In genomic region chr2:172302396-172302795, GRCm38 (mm10) we compare ENCODE assay signal across 38 mouse cellular contexts. TPM values are rescaled to one million over a fixed set of nuclear protein-coding genes. Genes with fewer than 3 reads are reported as not detected.
"Had no signal": no experiment of that assay in that cellular context is flagged by ENCODE, and none has a peak within 500 bp of the region (broad histone marks: within the 10 kb centered on the region; RNA-seq: fewer than 3 reads in every experiment).

No protein-coding gene starts in this region.

- H3K9ac ChIP-seq: limb, embryonic 12.5 days; limb, embryonic 13.5 days; limb, embryonic 15.5 days; liver, embryonic 12.5 days; liver, embryonic 13.5 days; liver, embryonic 14.5 days; liver, embryonic 15.5 days; liver, postnatal 0 days; lung, embryonic 14.5 days; lung, embryonic 15.5 days; midbrain, embryonic 12.5 days; midbrain, embryonic 13.5 days; midbrain, embryonic 15.5 days had no signal

- H3K4me2 ChIP-seq: limb, embryonic 12.5 days; limb, embryonic 13.5 days; limb, embryonic 15.5 days; liver, embryonic 11.5 days; liver, embryonic 12.5 days; liver, embryonic 13.5 days; liver, embryonic 15.5 days; lung, embryonic 14.5 days; lung, embryonic 15.5 days; midbrain, embryonic 11.5 days; midbrain, embryonic 12.5 days; midbrain, embryonic 13.5 days; midbrain, embryonic 15.5 days had no signal

- H3K27ac ChIP-seq: left cerebral cortex, adult 2 months; limb, embryonic 10.5 days; limb, embryonic 12.5 days; limb, embryonic 13.5 days; limb, embryonic 15.5 days; liver, embryonic 12.5 days; liver, embryonic 13.5 days; liver, embryonic 14.5 days; liver, embryonic 15.5 days; lung, embryonic 15.5 days; macrophage; midbrain, embryonic 10.5 days; midbrain, embryonic 12.5 days; midbrain, embryonic 13.5 days; midbrain, embryonic 15.5 days had no signal

- H3K36me3 ChIP-seq: limb, embryonic 10.5 days; limb, embryonic 12.5 days; limb, embryonic 13.5 days; limb, embryonic 15.5 days; liver, embryonic 12.5 days; liver, embryonic 13.5 days; liver, embryonic 15.5 days; lung, embryonic 15.5 days; midbrain, embryonic 10.5 days; midbrain, embryonic 12.5 days; midbrain, embryonic 13.5 days; midbrain, embryonic 15.5 days had no signal

- H3K4me1 ChIP-seq: megakaryocyte, embryonic 14.5 days had no signal

- H3K4me3 ChIP-seq: left cerebral cortex, adult 2 months; limb, embryonic 10.5 days; limb, embryonic 12.5 days; limb, embryonic 13.5 days; limb, embryonic 15.5 days; liver, embryonic 12.5 days; liver, embryonic 13.5 days; liver, embryonic 15.5 days; lung, embryonic 15.5 days; megakaryocyte, embryonic 14.5 days; midbrain, embryonic 10.5 days; midbrain, embryonic 12.5 days; midbrain, embryonic 13.5 days; midbrain, embryonic 15.5 days; myocyte had no signal

- H3K27me3 ChIP-seq: limb, embryonic 13.5 days; limb, embryonic 15.5 days; liver, embryonic 12.5 days; lung, embryonic 15.5 days; megakaryocyte, embryonic 14.5 days; midbrain, embryonic 15.5 days had no signal

- DNase-seq: liver, embryonic 13.5 days; liver, postnatal 0 days; lung, adult 18-20 months; lung, adult 2 months; lung, embryonic 14.5 days; lung, postnatal 10 days; lung, postnatal 14 days; lung, postnatal 36 days; lung, postnatal 4 days; midbrain, embryonic 14.5 days had no signal

- H3K9me3 ChIP-seq: limb, embryonic 10.5 days; limb, embryonic 12.5 days; limb, embryonic 13.5 days; limb, embryonic 15.5 days; liver, embryonic 12.5 days; liver, embryonic 13.5 days; liver, embryonic 15.5 days; lung, embryonic 15.5 days; midbrain, embryonic 10.5 days; midbrain, embryonic 12.5 days; midbrain, embryonic 13.5 days; midbrain, embryonic 15.5 days had no signal

- ATAC-seq: liver, embryonic 12.5 days; liver, postnatal 0 days; lung, postnatal 0 days; midbrain, embryonic 13.5 days; midbrain, embryonic 15.5 days; midbrain, embryonic 16.5 days had no signal

RNA-seq across cellular contexts. Expression of gene Mc3r, which starts 54.1 kb away (rescaled TPM):
- total RNA-seq: liver, adult 2 months; megakaryocyte progenitor cell, adult 5-6 weeks; megakaryocyte, adult 5-6 weeks; megakaryocyte-erythroid progenitor cell, adult 5-6 weeks; monocyte, adult 5-6 weeks had no signal
- polyA plus RNA-seq: limb, embryonic 10.5 days; limb, embryonic 11.5 days; limb, embryonic 12.5 days; limb, embryonic 15.5 days; liver, adult 2 months; liver, embryonic 14.5 days; liver, postnatal 0 days; lung, adult 2 months; lung, embryonic 14.5 days; lung, embryonic 15.5 days; lung, embryonic 16.5 days; lung, postnatal 0 days; macrophage; midbrain, embryonic 10.5 days; midbrain, embryonic 11.5 days; midbrain, embryonic 12.5 days; myocyte; neural tube, embryonic 11.5 days had no signal
